Mouse (Mus musculus) heart, embryonic 12.5 days (tissue): ENCODE data around the gene Foxj1. TPM values are rescaled to one million over a fixed set of nuclear protein-coding genes. Genes with fewer than 3 reads are reported as not detected.
A peak's percentile ranks its signal among the peaks of the same experiment; 100 is the strongest.

Experiments
- ATAC-seq: fragments of 200-750 bp; cut with Nextera tagmentation; 2 replicates; pipeline ENCODE4 v1.8.0; 2017; ENCODE audit warnings: moderate TSS enrichment, moderate library complexity; ENCODE audit not compliant: insufficient number of reproducible peaks, low FRiP score
- H3K27ac ChIP-seq: fragments of 300-500 bp; sonication (generic); 2 replicates; pipeline ENCODE4 v1.5.1; 2016; ENCODE audit warnings: mild to moderate bottlenecking, moderate library complexity; ENCODE audit not compliant: poor library complexity, severe bottlenecking
- H3K27me3 ChIP-seq: fragments of 300-500 bp; sonication (generic); replicated peaks from 2 replicates; pipeline ENCODE4 v1.6.1; 2016; ENCODE audit warnings: mild to moderate bottlenecking, moderate library complexity
- H3K36me3 ChIP-seq: fragments of 300-500 bp; sonication (generic); 2 replicates; pipeline ENCODE4 v1.6.1; 2016; ENCODE audit warnings: mild to moderate bottlenecking, moderate library complexity
- H3K4me1 ChIP-seq: fragments of 300-500 bp; sonication (generic); replicated peaks from 2 replicates; pipeline ENCODE4 v1.6.1; 2016; ENCODE audit warnings: mild to moderate bottlenecking
- H3K4me2 ChIP-seq: fragments of 300-500 bp; sonication (generic); 2 replicates; pipeline ENCODE4 v1.6.1; 2016; ENCODE audit warnings: mild to moderate bottlenecking, moderate library complexity
- H3K4me3 ChIP-seq: fragments of 300-500 bp; sonication (generic); 2 replicates; pipeline ENCODE4 v1.5.1; 2016; ENCODE audit warnings: mild to moderate bottlenecking
- H3K9ac ChIP-seq: fragments of 300-500 bp; sonication (generic); 2 replicates; pipeline ENCODE4 v1.6.1; 2016; ENCODE audit warnings: mild to moderate bottlenecking, moderate library complexity
- H3K9me3 ChIP-seq: fragments of 300-500 bp; sonication (generic); replicated peaks from 2 replicates; pipeline ENCODE4 v1.6.1; 2016; ENCODE audit warnings: mild to moderate bottlenecking, moderate library complexity
- WGBS: fragments of 180-500 bp; shearing (Covaris S2); methylation state at CpG from one replicate; pipeline ENCODE4 v1.1.7; 2016; 5-methylcytosine and 5-hydroxymethylcytosine counted together
- polyA plus RNA-seq: library from polyadenylated mRNA; unstranded; fragments of >200 nt; fragmentation: Nextera tagmentation; extraction: Ambion mirVana; gene quantifications from 2 replicates; pipeline ENCODE4 v1.2.1, GENCODE M21; 2016

The Foxj1 gene
- polyA plus RNA-seq, 1 experiment from 2014 or later = 0.40 TPM

GRCm38 (mm10) chr11:116298621-116299020 is 36.6 kb downstream of the Foxj1 start:
- Histone ChIP-seq H3K27me3 (no peaks in the 10 kb centered on the region), H3K36me3 (peaks cover 96% of the 10 kb centered on the region), H3K9me3 (no peaks in the 10 kb centered on the region), H3K27ac (no peak overlapping the region), H3K4me1 (0 out of 2 replicates have a peak, but pooled peaks cover 4% of the 10 kb centered on the region), H3K9ac (no peak overlapping the region), H3K4me2 (no peak overlapping the region), H3K4me3 (no peak overlapping the region)
- 84% methylated on average over 6 of the region's 6 CpGs for WGBS
- no peak for ATAC-seq

GRCm38 (mm10) chr11:116298221-116298620 is 37.0 kb downstream of the Foxj1 start:
- ATAC-seq = no peak
- WGBS = 91% methylated on average over 11 of the region's 11 CpGs
- Histone ChIP-seq H3K27me3 (no peaks in the 10 kb centered on the region), H3K9ac (no peak overlapping the region), H3K4me2 (no peak overlapping the region), H3K9me3 (no peaks in the 10 kb centered on the region), H3K27ac (no peak overlapping the region), H3K4me3 (no peak overlapping the region), H3K4me1 (0 out of 2 replicates have a peak, but pooled peaks cover 4% of the 10 kb centered on the region), H3K36me3 (peaks cover 94% of the 10 kb centered on the region)

- 57% methylated on average over 3 of the region's 3 CpGs for WGBS
- H3K27me3 ChIP-seq = no peaks in the 10 kb centered on the region
- no peaks in the 10 kb centered on the region for H3K9me3 ChIP-seq
- H3K9ac ChIP-seq = no peak overlapping the region
- H3K36me3 ChIP-seq = peaks cover 93% of the 10 kb centered on the region
- H3K4me1 ChIP-seq = peaks cover 4% of the 10 kb centered on the region; the same call in 1 of the 2 replicates
- no peak overlapping the region for H3K27ac ChIP-seq
- no peak for ATAC-seq
- no peak overlapping the region for H3K4me3 ChIP-seq
- H3K4me2 ChIP-seq = no peak overlapping the region
These were observed 38.2 kb downstream of the Foxj1 start for GRCm38 (mm10) chr11:116297017-116297416.

- Histone ChIP-seq H3K4me2 (no peak overlapping the region), H3K9me3 (no peaks in the 10 kb centered on the region), H3K9ac (no peak overlapping the region), H3K27me3 (no peaks in the 10 kb centered on the region), H3K36me3 (peaks cover 90% of the 10 kb centered on the region), H3K4me3 (no peak overlapping the region), H3K27ac (no peak overlapping the region), H3K4me1 (peaks cover 4% of the 10 kb centered on the region; the same call in 1 of the 2 replicates)
- 81% methylated on average over 8 of the region's 8 CpGs for WGBS
- ATAC-seq = no peak
These were observed 38.9 kb downstream of the Foxj1 start for GRCm38 (mm10) chr11:116296191-116296734.

- Histone ChIP-seq H3K9me3 (no peaks in the 10 kb centered on the region), H3K4me3 (no peak overlapping the region), H3K36me3 (peaks cover 84% of the 10 kb centered on the region), H3K27me3 (no peaks in the 10 kb centered on the region), H3K4me1 (peaks cover 15% of the 10 kb centered on the region), H3K27ac (no peak overlapping the region), H3K9ac (no peak overlapping the region), H3K4me2 (no peak overlapping the region)
- ATAC-seq = no peak
- 30% methylated on average over 5 of the region's 5 CpGs for WGBS
These were observed 40.9 kb downstream of the Foxj1 start for GRCm38 (mm10) chr11:116294319-116294718.

- H3K4me2 ChIP-seq = no peak overlapping the region
- no peak for ATAC-seq
- H3K27ac ChIP-seq = no peak overlapping the region
- H3K27me3 ChIP-seq = no peaks in the 10 kb centered on the region
- H3K4me1 ChIP-seq = peaks cover 15% of the 10 kb centered on the region
- no peak overlapping the region for H3K4me3 ChIP-seq
- 81% methylated on average over 12 of the region's 12 CpGs for WGBS
- H3K9ac ChIP-seq = peak overlapping the region; percentile 13; the same call in 1 of the 2 replicates
- no peaks in the 10 kb centered on the region for H3K9me3 ChIP-seq
- H3K36me3 ChIP-seq = peaks cover 84% of the 10 kb centered on the region
These were observed 41.6 kb downstream of the Foxj1 start for GRCm38 (mm10) chr11:116293538-116294137.

- no peak overlapping the region for H3K9ac ChIP-seq
- no peak for ATAC-seq
- H3K36me3 ChIP-seq = peaks cover 82% of the 10 kb centered on the region
- no peaks in the 10 kb centered on the region for H3K9me3 ChIP-seq
- H3K4me1 ChIP-seq = peaks cover 21% of the 10 kb centered on the region
- WGBS = 87% methylated on average over 13 of the region's 13 CpGs
- no peak overlapping the region for H3K4me3 ChIP-seq
- no peak overlapping the region for H3K27ac ChIP-seq
- H3K27me3 ChIP-seq = no peaks in the 10 kb centered on the region
- no peak overlapping the region for H3K4me2 ChIP-seq
These were observed 42.8 kb downstream of the Foxj1 start for GRCm38 (mm10) chr11:116292401-116292800.

- no peak overlapping the region for H3K27ac ChIP-seq
- peaks cover 17% of the 10 kb centered on the region for H3K4me1 ChIP-seq
- no peak overlapping the region for H3K9ac ChIP-seq
- H3K4me3 ChIP-seq = no peak overlapping the region
- no peaks in the 10 kb centered on the region for H3K9me3 ChIP-seq
- no peak overlapping the region for H3K4me2 ChIP-seq
- no peak for ATAC-seq
- peaks cover 7% of the 10 kb centered on the region; the same call in 1 of the 2 replicates for H3K27me3 ChIP-seq
- WGBS = 57% methylated on average over 8 of the region's 8 CpGs
- peaks cover 65% of the 10 kb centered on the region for H3K36me3 ChIP-seq
These were observed 44.6 kb downstream of the Foxj1 start for GRCm38 (mm10) chr11:116290556-116290955.

GRCm38 (mm10) chr11:116287351-116287750 is 47.8 kb downstream of the Foxj1 start:
- H3K4me2 ChIP-seq = no peak overlapping the region
- H3K9ac ChIP-seq = no peak overlapping the region
- 75% methylated on average over 5 of the region's 5 CpGs for whole genome bisulfite sequencing
- no peak for ATAC-seq
- H3K27me3 ChIP-seq = peaks cover 39% of the 10 kb centered on the region
- H3K27ac ChIP-seq = no peak overlapping the region
- no peak overlapping the region for H3K4me3 ChIP-seq
- peaks cover 38% of the 10 kb centered on the region for H3K36me3 ChIP-seq
- H3K4me1 ChIP-seq = peaks cover 25% of the 10 kb centered on the region
- H3K9me3 ChIP-seq = 0 out of 2 replicates have a peak, but pooled peaks cover 5% of the 10 kb centered on the region

GRCm38 (mm10) chr11:116285770-116286191 is 49.4 kb downstream of the Foxj1 start:
- peaks cover 54% of the 10 kb centered on the region for H3K27me3 ChIP-seq
- no peak for ATAC-seq
- H3K4me2 ChIP-seq = no peak overlapping the region
- H3K4me3 ChIP-seq = no peak overlapping the region
- peaks cover 32% of the 10 kb centered on the region for H3K4me1 ChIP-seq
- H3K9ac ChIP-seq = no peak overlapping the region
- WGBS = 66% methylated on average over 7 of the region's 7 CpGs
- 0 out of 2 replicates have a peak, but pooled peaks cover 5% of the 10 kb centered on the region for H3K9me3 ChIP-seq
- peaks cover 27% of the 10 kb centered on the region for H3K36me3 ChIP-seq
- no peak overlapping the region for H3K27ac ChIP-seq

- no peak for ATAC-seq
- H3K4me3 ChIP-seq = no peak overlapping the region
- peaks cover 23% of the 10 kb centered on the region for H3K4me1 ChIP-seq
- H3K36me3 ChIP-seq = peaks cover 14% of the 10 kb centered on the region
- H3K4me2 ChIP-seq = no peak overlapping the region
- H3K9me3 ChIP-seq = 0 out of 2 replicates have a peak, but pooled peaks cover 5% of the 10 kb centered on the region
- no peak overlapping the region for H3K9ac ChIP-seq
- WGBS = 55% methylated on average over 6 of the region's 6 CpGs
- peaks cover 67% of the 10 kb centered on the region for H3K27me3 ChIP-seq
- H3K27ac ChIP-seq = no peak overlapping the region
These were observed 51.2 kb downstream of the Foxj1 start for GRCm38 (mm10) chr11:116283982-116284381.
